Mouse (Mus musculus) olfactory bulb, adult 2 months (tissue): ENCODE measurements at regions not wholly inside any gene's neighbourhood (a gene's known extent, or its start where the extent isn't known, plus 50 kb on each side); places are given as distances from the start of the nearest gene placed in this dataset.

Experiments used
- CTCF ChIP-seq: fragments of 200-500 bp; IDR thresholded peaks from 2 replicates; pipeline ENCODE4 v1.5.1; 2012; ENCODE audit warnings: low read depth, mild to moderate bottlenecking, low read length, moderate library complexity; ENCODE audit not compliant: insufficient read depth
- POLR2A ChIP-seq: fragments of 200-500 bp; IDR thresholded peaks from 2 replicates; pipeline ENCODE4 v1.6.1; 2012; ENCODE audit warnings: mild to moderate bottlenecking, low read depth, low read length, moderate library complexity; ENCODE audit not compliant: insufficient read depth

- TF ChIP-seq CTCF (no peak), POLR2A (no peak)
These were observed 1174.0 kb upstream of the A1bg start for GRCm38 (mm10) chr15:62096778-62097177.
